Mouse (Mus musculus): ENCODE data around the gene Mterf4.

Gene Mterf4

GRCm38 (mm10) chr1:93268246-93268645, 37.5 kb downstream of the Mterf4 start:
- no peak for DNase-seq (ENCODE audit: low read depth, low spot score)

DNA sequence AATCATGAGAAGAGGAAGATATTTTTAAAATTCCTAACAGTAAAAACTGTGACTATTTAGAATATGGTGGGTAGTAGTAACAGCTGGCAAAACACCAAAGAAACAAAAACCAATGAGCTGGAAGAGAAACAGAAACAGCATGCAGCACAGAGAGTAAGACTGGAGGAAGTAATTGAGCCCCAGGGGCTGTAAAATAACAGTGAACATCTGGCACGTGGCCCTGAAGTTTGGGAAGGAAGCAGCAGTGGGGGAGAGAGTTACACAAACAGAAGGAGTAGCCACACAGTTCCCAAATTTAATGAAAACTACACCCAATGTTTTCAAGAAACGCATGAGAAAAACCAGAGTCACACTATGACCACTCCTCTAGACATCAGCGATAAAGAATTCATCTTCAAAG, 38.5 kb downstream of the Mterf4 start:
- DNase-seq (ENCODE audit: low read depth, low spot score) = no peak

- no peak for DNase-seq (ENCODE audit: low read depth, low spot score)
Measured at GRCm38 (mm10) chr1:93257560-93257959, 48.2 kb downstream of the Mterf4 start.

DNA sequence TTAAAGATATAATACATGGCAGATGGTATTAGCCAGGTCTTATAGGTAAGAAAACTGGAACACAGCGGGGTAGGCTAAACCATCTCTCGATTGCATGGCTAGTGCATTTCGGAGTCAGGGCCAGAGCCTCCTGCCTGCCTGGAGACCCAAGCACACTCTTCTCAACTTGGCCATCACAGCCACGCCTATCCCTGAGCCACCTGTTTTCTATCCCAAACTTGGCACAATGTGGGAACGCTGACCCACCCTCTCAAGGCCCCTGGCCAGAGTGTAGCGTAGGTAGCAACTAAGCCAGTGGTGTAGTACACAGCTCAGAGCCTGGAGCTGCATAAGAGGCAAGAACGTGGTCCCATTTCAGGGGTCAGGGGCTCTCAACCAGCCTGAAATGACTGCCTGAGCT, 50.0 kb downstream of the Mterf4 start:
- no peak for DNase-seq (ENCODE audit: low read depth, low spot score)

GRCm38 (mm10) chr1:93252586-93252985, 53.1 kb downstream of the Mterf4 start:
- no peak for DNase-seq (ENCODE audit: low read depth, low spot score)
